Mouse (Mus musculus): ENCODE measurements at regions not wholly inside any gene's neighbourhood (a gene's known extent, or its start where the extent isn't known, plus 50 kb on each side); places are given as distances from the start of the nearest gene placed in this dataset.
"Not testable (repeated sequence)": the region's sequence is repeated elsewhere in the genome, so short reads cannot be mapped to it uniquely, and the experiment has no call there.

- DNase-seq (ENCODE audit: low spot score) = no peak
These were observed 465.7 kb downstream of the Adam6a start for GRCm38 (mm10) chr12:114009391-114009790.

- DNase-seq (ENCODE audit: low spot score) = not testable (repeated sequence)
These were observed 469.2 kb downstream of the Adam6a start for GRCm38 (mm10) chr12:114012860-114013259.

- DNase-seq (ENCODE audit: low spot score) = not testable (repeated sequence)
These were observed 493.3 kb downstream of the Adam6a start for GRCm38 (mm10) chr12:114037011-114037410.

GRCm38 (mm10) chr12:114047991-114048390 is 504.3 kb downstream of the Adam6a start:
- DNase-seq (ENCODE audit: low spot score) = not testable (repeated sequence)

- DNase-seq (ENCODE audit: low spot score) = no peak
These were observed 509.6 kb downstream of the Adam6a start for GRCm38 (mm10) chr12:114053341-114053740.

GRCm38 (mm10) chr12:114059615-114060014 is 515.9 kb downstream of the Adam6a start:
- DNase-seq (ENCODE audit: low spot score) = no peak

- no peak for DNase-seq (ENCODE audit: low spot score)
These were observed 523.5 kb downstream of the Adam6a start for GRCm38 (mm10) chr12:114067166-114067565.

- DNase-seq (ENCODE audit: low spot score) = not testable (repeated sequence)
These were observed 565.0 kb downstream of the Adam6a start for GRCm38 (mm10) chr12:114108731-114109130.

- DNase-seq (ENCODE audit: low spot score) = no peak
These were observed 591.2 kb downstream of the Adam6a start for GRCm38 (mm10) chr12:114134897-114135296.

GRCm38 (mm10) chr12:114148779-114149178 is 605.1 kb downstream of the Adam6a start:
- DNase-seq (ENCODE audit: low spot score) = no peak

GRCm38 (mm10) chr12:114172305-114172704 is 628.6 kb downstream of the Adam6a start:
- DNase-seq (ENCODE audit: low spot score) = no peak

- no peak for DNase-seq (ENCODE audit: low spot score)
These were observed 655.8 kb downstream of the Adam6a start for GRCm38 (mm10) chr12:114199521-114199920.

- no peak for DNase-seq (ENCODE audit: low spot score)
These were observed 678.8 kb downstream of the Adam6a start for GRCm38 (mm10) chr12:114222541-114222940.

All from ovary, postnatal 10 days (tissue).